Mouse (Mus musculus) midbrain, embryonic 12.5 days (tissue): Measurements from ENCODE around the gene Fblim1. TPM values are rescaled to one million over a fixed set of nuclear protein-coding genes. Genes with fewer than 3 reads are reported as not detected.

ENCODE experiments used
- ATAC-seq: fragments of 200-750 bp; cut with Nextera tagmentation; 2 replicates; pipeline ENCODE4 v1.8.0; 2017; ENCODE audit warnings: low read depth, moderate TSS enrichment, moderate library complexity; ENCODE audit not compliant: low FRiP score
- H3K27ac ChIP-seq: fragments of 300-500 bp; sonication (generic); replicated peaks from 2 replicates; pipeline ENCODE4 v1.5.1; 2016; ENCODE audit warnings: mild to moderate bottlenecking
- H3K27me3 ChIP-seq: fragments of 300-500 bp; sonication (generic); 2 replicates; pipeline ENCODE4 v1.6.1; 2016; ENCODE audit warnings: mild to moderate bottlenecking
- H3K36me3 ChIP-seq: fragments of 300-500 bp; sonication (generic); 2 replicates; pipeline ENCODE4 v1.6.1; 2016
- H3K4me1 ChIP-seq: fragments of 300-500 bp; sonication (generic); 2 replicates; pipeline ENCODE4 v1.6.1; 2016
- H3K4me2 ChIP-seq: fragments of 300-500 bp; sonication (generic); replicated peaks from 2 replicates; pipeline ENCODE4 v1.6.1; 2016; ENCODE audit warnings: mild to moderate bottlenecking, moderate library complexity
- H3K4me3 ChIP-seq: fragments of 300-500 bp; sonication (generic); 2 replicates; pipeline ENCODE4 v1.5.1; 2016; ENCODE audit warnings: mild to moderate bottlenecking
- H3K9ac ChIP-seq: fragments of 300-500 bp; sonication (generic); replicated peaks from 2 replicates; pipeline ENCODE4 v1.6.1; 2016; ENCODE audit warnings: mild to moderate bottlenecking, moderate library complexity
- H3K9me3 ChIP-seq: fragments of 300-500 bp; sonication (generic); 2 replicates; pipeline ENCODE4 v1.6.1; 2016; ENCODE audit warnings: mild to moderate bottlenecking
- WGBS: fragments of 180-500 bp; shearing (Covaris S2); methylation state at CpG from one replicate; pipeline ENCODE4 v1.1.7; 2016; 5-methylcytosine and 5-hydroxymethylcytosine counted together
- polyA plus RNA-seq: library from polyadenylated mRNA; unstranded; fragments of >200 nt; fragmentation: Nextera tagmentation; extraction: Ambion mirVana; gene quantifications from 2 replicates; pipeline ENCODE4 v1.2.1, GENCODE M21; 2016

Fblim1 gene
- polyA plus RNA-seq, 1 experiment from 2014 or later, result 28.7 TPM

GRCm38 (mm10) chr4:141641353-141641771, 35.5 kb upstream of the Fblim1 start:
- no peak for ATAC-seq
- Histone ChIP-seq H3K9me3 (no peaks in the 10 kb centered on the region), H3K27ac (no peak overlapping the region), H3K9ac (no peak overlapping the region), H3K4me3 (no peak overlapping the region), H3K36me3 (peaks cover 55% of the 10 kb centered on the region), H3K4me2 (no peak overlapping the region), H3K27me3 (no peaks in the 10 kb centered on the region), H3K4me1 (peaks cover 5% of the 10 kb centered on the region; the same call in 1 of the 2 replicates)
- 93% methylated on average over 7 of the region's 7 CpGs for WGBS

GRCm38 (mm10) chr4:141639474-141639873, 33.6 kb upstream of the Fblim1 start:
- no peaks in the 10 kb centered on the region for H3K9me3 ChIP-seq
- no peak overlapping the region for H3K4me3 ChIP-seq
- H3K27ac ChIP-seq, result no peak overlapping the region
- H3K27me3 ChIP-seq, result no peaks in the 10 kb centered on the region
- H3K36me3 ChIP-seq, result peaks cover 64% of the 10 kb centered on the region
- H3K9ac ChIP-seq, result no peak overlapping the region
- H3K4me2 ChIP-seq, result no peak overlapping the region
- no peak for ATAC-seq
- H3K4me1 ChIP-seq, result peaks cover 5% of the 10 kb centered on the region; the same call in 1 of the 2 replicates
- WGBS, result 57% methylated on average over 11 of the region's 11 CpGs

- no peak overlapping the region for H3K9ac ChIP-seq
- ATAC-seq, result no peak
- no peaks in the 10 kb centered on the region for H3K4me1 ChIP-seq
- H3K36me3 ChIP-seq, result peaks cover 80% of the 10 kb centered on the region
- no peak overlapping the region for H3K4me3 ChIP-seq
- 93% methylated on average over 5 of the region's 5 CpGs for WGBS
- no peaks in the 10 kb centered on the region for H3K27me3 ChIP-seq
- H3K9me3 ChIP-seq, result no peaks in the 10 kb centered on the region
- no peak overlapping the region for H3K4me2 ChIP-seq
- no peak overlapping the region for H3K27ac ChIP-seq
Measured at GRCm38 (mm10) chr4:141636693-141637092, 30.8 kb upstream of the Fblim1 start.

- peaks cover 80% of the 10 kb centered on the region for H3K36me3 ChIP-seq
- H3K4me2 ChIP-seq, result no peak overlapping the region
- H3K9ac ChIP-seq, result no peak overlapping the region
- no peak for ATAC-seq
- no peaks in the 10 kb centered on the region for H3K9me3 ChIP-seq
- no peak overlapping the region for H3K4me3 ChIP-seq
- H3K27me3 ChIP-seq, result no peaks in the 10 kb centered on the region
- 86% methylated on average over 9 of the region's 9 CpGs for WGBS
- no peak overlapping the region for H3K27ac ChIP-seq
- H3K4me1 ChIP-seq, result no peaks in the 10 kb centered on the region
Measured at GRCm38 (mm10) chr4:141635991-141636390, 30.1 kb upstream of the Fblim1 start.

- H3K4me1 ChIP-seq, result no peaks in the 10 kb centered on the region
- H3K4me2 ChIP-seq, result no peak overlapping the region
- H3K36me3 ChIP-seq, result peaks cover 88% of the 10 kb centered on the region
- no peak overlapping the region for H3K27ac ChIP-seq
- H3K27me3 ChIP-seq, result no peaks in the 10 kb centered on the region
- ATAC-seq, result no peak
- WGBS, result 97% methylated on average over 21 of the region's 21 CpGs
- H3K9me3 ChIP-seq, result no peaks in the 10 kb centered on the region
- no peak overlapping the region for H3K4me3 ChIP-seq
- no peak overlapping the region for H3K9ac ChIP-seq
Measured at GRCm38 (mm10) chr4:141632111-141632873, 26.4 kb upstream of the Fblim1 start.

GRCm38 (mm10) chr4:141631250-141631649, 25.4 kb upstream of the Fblim1 start:
- H3K9ac ChIP-seq, result no peak overlapping the region
- ATAC-seq, result no peak
- H3K9me3 ChIP-seq, result no peaks in the 10 kb centered on the region
- no peaks in the 10 kb centered on the region for H3K4me1 ChIP-seq
- H3K36me3 ChIP-seq, result peaks cover 84% of the 10 kb centered on the region
- H3K4me3 ChIP-seq, result no peak overlapping the region
- no peak overlapping the region for H3K4me2 ChIP-seq
- no peak overlapping the region for H3K27ac ChIP-seq
- no peaks in the 10 kb centered on the region for H3K27me3 ChIP-seq
- WGBS, result 94% methylated on average over 20 of the region's 20 CpGs

- Histone ChIP-seq H3K4me2 (no peak overlapping the region), H3K27me3 (no peaks in the 10 kb centered on the region), H3K9ac (no peak overlapping the region), H3K36me3 (peaks cover 89% of the 10 kb centered on the region), H3K4me3 (no peak overlapping the region), H3K9me3 (no peaks in the 10 kb centered on the region), H3K4me1 (no peaks in the 10 kb centered on the region), H3K27ac (no peak overlapping the region)
- WGBS, result 94% methylated on average over 11 of the region's 11 CpGs
- ATAC-seq, result no peak
Measured at GRCm38 (mm10) chr4:141630021-141630420, 24.1 kb upstream of the Fblim1 start.

GRCm38 (mm10) chr4:141628661-141629060, 22.8 kb upstream of the Fblim1 start:
- Histone ChIP-seq H3K4me2 (no peak overlapping the region), H3K27ac (no peak overlapping the region), H3K9ac (no peak overlapping the region), H3K27me3 (no peaks in the 10 kb centered on the region), H3K9me3 (no peaks in the 10 kb centered on the region), H3K36me3 (peaks cover 79% of the 10 kb centered on the region), H3K4me1 (no peaks in the 10 kb centered on the region), H3K4me3 (no peak overlapping the region)
- 81% methylated on average over 14 of the region's 14 CpGs for WGBS
- no peak for ATAC-seq

- no peak overlapping the region for H3K4me3 ChIP-seq
- H3K27ac ChIP-seq, result no peak overlapping the region
- no peak overlapping the region for H3K4me2 ChIP-seq
- no peaks in the 10 kb centered on the region for H3K9me3 ChIP-seq
- ATAC-seq, result no peak
- H3K36me3 ChIP-seq, result peaks cover 68% of the 10 kb centered on the region
- H3K9ac ChIP-seq, result no peak overlapping the region
- 89% methylated on average over 5 of the region's 5 CpGs for WGBS
- no peaks in the 10 kb centered on the region for H3K27me3 ChIP-seq
- H3K4me1 ChIP-seq, result no peaks in the 10 kb centered on the region
Measured at GRCm38 (mm10) chr4:141627502-141627901, 21.6 kb upstream of the Fblim1 start.

- Histone ChIP-seq H3K4me2 (no peak overlapping the region), H3K4me1 (no peaks in the 10 kb centered on the region), H3K27ac (no peak overlapping the region), H3K27me3 (no peaks in the 10 kb centered on the region), H3K36me3 (peaks cover 52% of the 10 kb centered on the region), H3K9me3 (no peaks in the 10 kb centered on the region), H3K9ac (no peak overlapping the region), H3K4me3 (no peak overlapping the region)
- WGBS, result 90% methylated on average over 16 of the region's 16 CpGs
- ATAC-seq, result no peak
Measured at GRCm38 (mm10) chr4:141625774-141626550, 20.1 kb upstream of the Fblim1 start.

GRCm38 (mm10) chr4:141624983-141625773, 19.3 kb upstream of the Fblim1 start:
- H3K36me3 ChIP-seq, result peaks cover 44% of the 10 kb centered on the region
- no peak for ATAC-seq
- WGBS, result 79% methylated on average over 19 of the region's 19 CpGs
- H3K9ac ChIP-seq, result no peak overlapping the region
- no peaks in the 10 kb centered on the region for H3K27me3 ChIP-seq
- H3K4me2 ChIP-seq, result no peak overlapping the region
- no peak overlapping the region for H3K27ac ChIP-seq
- H3K4me3 ChIP-seq, result no peak overlapping the region
- no peaks in the 10 kb centered on the region for H3K4me1 ChIP-seq
- H3K9me3 ChIP-seq, result no peaks in the 10 kb centered on the region

- no peak overlapping the region for H3K9ac ChIP-seq
- no peak for ATAC-seq
- WGBS, result 91% methylated on average over 8 of the region's 8 CpGs
- no peaks in the 10 kb centered on the region for H3K4me1 ChIP-seq
- no peak overlapping the region for H3K4me2 ChIP-seq
- H3K36me3 ChIP-seq, result peaks cover 34% of the 10 kb centered on the region
- H3K4me3 ChIP-seq, result no peak overlapping the region
- H3K27me3 ChIP-seq, result 0 out of 2 replicates have a peak, but pooled peaks cover under 1% of the 10 kb centered on the region
- H3K27ac ChIP-seq, result no peak overlapping the region
- no peaks in the 10 kb centered on the region for H3K9me3 ChIP-seq
Measured at GRCm38 (mm10) chr4:141624134-141624533, 18.2 kb upstream of the Fblim1 start.
